Mouse (Mus musculus) heart, embryonic 16.5 days (tissue): ENCODE data around the gene Nt5e. TPM values are rescaled to one million over a fixed set of nuclear protein-coding genes. Genes with fewer than 3 reads are reported as not detected.
A peak's percentile ranks its signal among the peaks of the same experiment; 100 is the strongest.

Source experiments
- ATAC-seq: fragments of 200-750 bp; cut with Nextera tagmentation; replicated peaks from 2 replicates; pipeline ENCODE4 v1.8.0; 2017; ENCODE audit warnings: moderate number of reproducible peaks; ENCODE audit not compliant: insufficient read depth, low FRiP score; ENCODE audit errors: extremely low read depth
- H3K27ac ChIP-seq: fragments of 300-500 bp; sonication (generic); 2 replicates; pipeline ENCODE4 v1.5.1; 2014; ENCODE audit warnings: mild to moderate bottlenecking, low read length, control low read depth, moderate library complexity
- H3K27me3 ChIP-seq: fragments of 300-500 bp; sonication (generic); 2 replicates; pipeline ENCODE4 v1.6.1; 2014; ENCODE audit warnings: low read length, mixed read lengths; ENCODE audit not compliant: control insufficient read depth, insufficient read depth
- H3K36me3 ChIP-seq: fragments of 300-500 bp; sonication (generic); 2 replicates; pipeline ENCODE4 v1.6.1; 2014; ENCODE audit not compliant: control insufficient read depth, insufficient read depth
- H3K4me1 ChIP-seq: fragments of 300-500 bp; sonication (generic); 2 replicates; pipeline ENCODE4 v1.6.1; 2014; ENCODE audit warnings: low read length, mixed read lengths; ENCODE audit not compliant: control insufficient read depth, insufficient read depth
- H3K4me2 ChIP-seq: fragments of 300-500 bp; sonication (generic); 2 replicates; pipeline ENCODE4 v1.6.1; 2014; ENCODE audit warnings: low read depth, mild to moderate bottlenecking, control low read depth, low read length
- H3K4me3 ChIP-seq: fragments of 300-500 bp; sonication (generic); 2 replicates; pipeline ENCODE4 v1.5.1; 2014; ENCODE audit warnings: mild to moderate bottlenecking, control low read depth, low read length
- H3K9ac ChIP-seq: fragments of 300-500 bp; sonication (generic); 2 replicates; pipeline ENCODE4 v1.6.1; 2014; ENCODE audit warnings: low read length, control low read depth
- H3K9me3 ChIP-seq: fragments of 300-500 bp; sonication (generic); replicated peaks from 2 replicates; pipeline ENCODE4 v1.6.1; 2016; ENCODE audit warnings: low read length; ENCODE audit not compliant: control insufficient read depth
- WGBS: fragments of 180-500 bp; shearing (Covaris S2); extraction: QIAGEN DNeasy Blood & Tissue Kit; methylation state at CpG from one replicate; pipeline ENCODE4 v1.1.7; 2014; 5-methylcytosine and 5-hydroxymethylcytosine counted together
- polyA plus RNA-seq: library from polyadenylated mRNA; unstranded; fragments of >200 nt; fragmentation: Nextera tagmentation; extraction: Ambion mirVana; gene quantifications from 2 replicates; pipeline ENCODE4 v1.2.1, GENCODE M21; 2015

Nt5e gene
- polyA plus RNA-seq, 1 experiment from 2014 or later, result 5.8 TPM

DNA sequence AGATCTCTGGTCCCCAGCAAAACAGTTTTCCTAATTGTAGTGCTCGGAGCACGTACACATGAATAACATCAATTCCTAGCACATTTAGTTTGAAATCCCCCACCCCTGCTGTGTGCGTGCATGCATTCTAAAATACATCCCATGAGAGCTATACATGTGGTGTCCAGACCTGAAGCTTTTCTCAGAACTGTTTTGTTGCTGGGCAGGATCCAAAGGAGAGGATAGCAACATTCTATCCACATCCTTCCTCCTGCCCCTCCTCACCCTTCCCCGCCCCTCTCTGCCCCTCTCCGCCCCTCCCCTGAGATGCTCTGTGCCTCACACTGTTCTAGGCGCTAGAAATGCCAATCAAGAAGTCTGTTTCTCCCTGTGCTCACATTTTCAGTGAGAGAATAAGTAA is 25.7 kb downstream of the Nt5e start:
- H3K4me3 ChIP-seq, result no peak overlapping the region
- H3K9me3 ChIP-seq, result no peaks in the 10 kb centered on the region
- no peak overlapping the region for H3K4me2 ChIP-seq
- H3K4me1 ChIP-seq, result peaks cover 3% of the 10 kb centered on the region; the same call in 1 of the 2 replicates
- no peak for ATAC-seq
- H3K9ac ChIP-seq, result no peak overlapping the region
- H3K27ac ChIP-seq, result no peak overlapping the region
- WGBS, result 72% methylated on average over 6 of the region's 6 CpGs
- H3K27me3 ChIP-seq, result no peaks in the 10 kb centered on the region
- no peaks in the 10 kb centered on the region for H3K36me3 ChIP-seq

DNA sequence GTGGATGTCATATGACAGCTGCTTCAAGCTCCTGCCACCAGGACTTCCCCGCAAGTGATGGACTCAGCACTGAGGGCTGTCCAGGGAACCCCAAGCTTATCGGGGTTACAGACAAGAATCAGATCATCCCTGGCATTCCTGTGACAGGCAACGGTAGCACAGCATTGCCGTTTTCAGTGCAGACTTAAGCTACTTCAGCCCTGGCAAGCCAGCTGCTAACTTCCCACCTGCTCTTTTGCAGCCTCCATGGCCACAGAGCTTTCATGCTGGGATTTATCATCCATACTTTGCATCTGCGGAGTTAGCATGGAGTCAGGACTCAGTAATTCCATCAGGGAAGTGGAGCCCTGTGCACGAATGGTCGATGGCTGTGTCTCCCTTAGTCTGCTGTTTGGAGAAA is 26.5 kb downstream of the Nt5e start:
- no peaks in the 10 kb centered on the region for H3K9me3 ChIP-seq
- no peak for ATAC-seq
- H3K36me3 ChIP-seq, result no peaks in the 10 kb centered on the region
- no peak overlapping the region for H3K27ac ChIP-seq
- no peak overlapping the region for H3K4me3 ChIP-seq
- no peaks in the 10 kb centered on the region for H3K27me3 ChIP-seq
- WGBS, result 84% methylated on average over 7 of the region's 7 CpGs
- H3K4me2 ChIP-seq, result no peak overlapping the region
- H3K9ac ChIP-seq, result no peak overlapping the region
- H3K4me1 ChIP-seq, result peaks cover 3% of the 10 kb centered on the region; the same call in 1 of the 2 replicates

DNA sequence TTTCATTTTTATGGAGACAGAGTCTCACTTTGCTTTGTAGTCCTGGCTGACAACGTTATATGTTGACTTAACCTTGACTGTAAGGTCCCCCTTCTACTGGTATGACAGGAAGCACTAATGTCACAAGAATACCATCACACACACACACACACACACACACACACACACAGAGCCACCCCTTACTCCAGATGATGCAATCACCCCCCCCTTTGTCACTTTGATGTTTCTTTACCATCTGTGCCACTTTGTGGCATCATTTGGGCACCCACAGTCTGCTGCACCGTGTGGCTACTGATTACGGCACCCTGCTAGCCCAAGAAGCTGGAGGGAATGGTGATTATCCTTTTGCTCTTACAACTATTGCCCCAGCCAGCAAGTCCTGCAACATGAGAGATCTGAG is 30.2 kb downstream of the Nt5e start:
- H3K27me3 ChIP-seq, result no peaks in the 10 kb centered on the region
- no peak overlapping the region for H3K9ac ChIP-seq
- no peak overlapping the region for H3K4me3 ChIP-seq
- H3K27ac ChIP-seq, result no peak overlapping the region
- peaks cover 11% of the 10 kb centered on the region for H3K4me1 ChIP-seq
- no peaks in the 10 kb centered on the region for H3K9me3 ChIP-seq
- H3K4me2 ChIP-seq, result no peak overlapping the region
- WGBS, result 66% methylated on average over 3 of the region's 3 CpGs
- ATAC-seq, result no peak
- no peaks in the 10 kb centered on the region for H3K36me3 ChIP-seq

DNA sequence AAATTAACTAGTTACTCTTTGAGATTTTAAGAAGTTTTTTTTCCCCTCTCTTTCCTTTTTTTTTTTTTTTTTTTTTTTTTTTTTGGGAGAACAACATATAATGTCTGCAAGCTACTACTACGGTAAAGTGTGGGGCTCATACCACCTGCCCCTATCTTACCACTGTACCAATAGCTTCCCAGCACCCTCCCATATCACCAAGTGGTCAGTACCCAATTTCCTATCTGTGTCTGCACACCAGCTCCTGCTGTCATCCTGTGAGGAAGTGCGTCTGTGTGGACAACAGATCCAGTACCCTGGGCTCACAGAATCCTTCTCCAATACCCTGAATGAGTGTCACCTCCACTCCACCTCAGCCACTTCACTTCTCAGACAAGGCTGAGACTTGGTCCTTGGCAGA is 32.1 kb downstream of the Nt5e start:
- H3K4me1 ChIP-seq, result peaks cover 23% of the 10 kb centered on the region
- H3K9me3 ChIP-seq, result no peaks in the 10 kb centered on the region
- no peak for ATAC-seq
- no peak overlapping the region for H3K9ac ChIP-seq
- no peaks in the 10 kb centered on the region for H3K27me3 ChIP-seq
- no peaks in the 10 kb centered on the region for H3K36me3 ChIP-seq
- no peak overlapping the region for H3K4me3 ChIP-seq
- H3K27ac ChIP-seq, result no peak overlapping the region
- WGBS, result 46% methylated on average over 2 of the region's 2 CpGs
- H3K4me2 ChIP-seq, result no peak overlapping the region

DNA sequence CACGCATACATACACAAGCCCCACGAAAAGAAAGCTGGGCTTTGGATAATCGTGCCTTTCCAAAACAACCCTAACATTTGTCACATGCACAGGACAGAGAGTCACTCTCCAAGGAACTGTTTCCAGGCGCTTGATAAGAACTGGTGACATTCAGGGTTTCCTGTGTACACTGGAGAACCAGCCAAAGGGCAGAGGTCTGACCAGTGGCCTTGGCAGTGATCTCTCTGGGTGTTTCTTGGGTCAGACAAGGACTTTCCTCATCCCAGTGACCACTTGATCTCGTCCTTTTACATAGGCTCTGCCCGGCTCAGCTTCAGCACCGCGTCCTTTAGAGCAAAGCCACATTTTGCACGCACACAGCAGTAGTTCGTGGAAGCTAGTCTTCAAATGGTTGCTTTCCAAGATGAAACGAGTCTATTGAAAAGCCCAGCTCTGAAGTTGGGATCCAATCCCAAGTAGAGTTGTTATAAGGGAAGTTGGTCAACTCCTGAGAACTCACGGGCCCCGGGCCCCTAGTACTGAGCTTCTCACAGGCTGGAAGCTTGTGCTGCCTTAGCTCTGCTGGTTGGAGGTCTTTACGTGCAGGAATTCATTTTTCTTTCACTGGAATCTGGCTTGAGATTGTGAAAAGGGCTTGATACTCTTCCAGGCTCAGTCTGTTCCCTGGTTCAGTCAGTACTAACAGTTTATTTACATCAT is 34.4 kb downstream of the Nt5e start:
- Histone ChIP-seq H3K36me3 (peaks cover 10% of the 10 kb centered on the region), H3K9ac (no peak overlapping the region), H3K4me1 (peaks cover 23% of the 10 kb centered on the region), H3K4me3 (no peak overlapping the region), H3K27me3 (no peaks in the 10 kb centered on the region), H3K9me3 (no peaks in the 10 kb centered on the region), H3K27ac (peak overlapping the region; percentile 74), H3K4me2 (no peak overlapping the region)
- ATAC-seq, result peak; percentile 30; the same call in 1 of the 2 replicates
- WGBS, result 60% methylated on average over 14 of the region's 14 CpGs

DNA sequence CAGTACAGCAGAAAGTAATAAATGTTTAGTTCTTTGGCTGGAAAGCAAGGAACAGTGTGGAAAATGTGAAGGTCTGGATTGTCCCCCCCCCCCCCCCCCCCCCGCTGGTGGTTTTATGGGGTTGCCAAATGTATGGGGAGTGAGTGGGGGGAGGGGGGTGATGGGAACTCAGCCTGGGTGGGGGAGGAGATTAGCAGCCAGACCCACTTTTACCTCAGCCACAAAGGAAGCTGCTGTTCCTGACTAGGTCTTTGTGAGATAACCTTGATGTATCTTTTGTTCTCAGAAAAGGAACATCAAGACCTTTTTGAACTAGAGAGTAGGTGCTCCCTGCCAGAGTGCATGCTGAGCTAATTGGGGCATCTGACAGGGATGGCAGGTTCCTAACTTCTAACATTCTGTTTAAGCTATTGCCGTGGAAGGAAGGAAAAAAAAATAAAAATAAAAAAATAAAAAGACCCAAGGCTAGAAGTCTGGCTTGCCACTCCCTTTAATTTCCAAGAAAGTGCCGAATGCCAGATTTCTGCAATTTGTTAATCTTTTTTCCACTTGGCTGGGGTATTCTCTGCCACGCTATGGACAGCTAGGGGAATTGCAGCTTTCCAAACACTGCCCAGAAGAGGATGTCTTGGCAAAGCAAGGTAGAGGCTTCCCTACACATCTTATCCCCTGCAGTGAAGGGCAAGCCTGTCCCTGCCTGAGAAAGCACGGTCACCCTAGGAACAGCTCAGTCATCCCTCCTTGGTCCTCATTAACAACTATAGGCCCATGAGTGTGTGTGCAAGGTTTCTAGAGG is 35.3 kb downstream of the Nt5e start:
- no peak overlapping the region for H3K4me2 ChIP-seq
- H3K4me1 ChIP-seq, result peaks cover 23% of the 10 kb centered on the region
- H3K27ac ChIP-seq, result 0 out of 2 replicates have a peak overlapping the region, but pooled peaks have one; percentile 28
- WGBS, result 35% methylated on average over 4 of the region's 5 CpGs
- ATAC-seq, result 0 out of 2 replicates have a peak, but pooled peaks have one; percentile 31
- no peaks in the 10 kb centered on the region for H3K9me3 ChIP-seq
- H3K9ac ChIP-seq, result no peak overlapping the region
- H3K27me3 ChIP-seq, result no peaks in the 10 kb centered on the region
- H3K4me3 ChIP-seq, result no peak overlapping the region
- H3K36me3 ChIP-seq, result peaks cover 10% of the 10 kb centered on the region

DNA sequence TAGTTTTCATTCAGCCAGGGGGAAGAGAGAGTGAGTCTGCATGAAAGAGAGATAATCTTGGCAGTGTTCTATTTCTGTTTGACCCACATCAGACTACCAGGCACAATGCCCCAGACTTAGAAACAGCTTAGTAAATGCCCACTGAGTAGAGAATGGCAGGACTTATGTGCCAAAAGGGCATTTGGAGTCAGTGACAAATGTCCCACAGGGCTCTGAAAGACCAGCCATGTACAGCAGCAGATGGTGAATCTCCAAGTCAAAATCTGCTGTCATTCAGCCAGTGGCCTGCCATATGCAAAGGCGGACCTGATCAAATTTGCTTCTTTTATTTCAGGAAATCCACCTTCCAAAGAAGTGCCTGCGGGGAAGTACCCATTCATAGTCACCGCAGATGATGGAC is 36.1 kb downstream of the Nt5e start:
- Histone ChIP-seq H3K36me3 (peaks cover 10% of the 10 kb centered on the region), H3K4me3 (no peak overlapping the region), H3K27ac (peak overlapping the region; percentile 46; the same call in 1 of the 2 replicates), H3K4me2 (no peak overlapping the region), H3K4me1 (peaks cover 23% of the 10 kb centered on the region), H3K9ac (no peak overlapping the region), H3K27me3 (no peaks in the 10 kb centered on the region), H3K9me3 (no peaks in the 10 kb centered on the region)
- 94% methylated on average over 3 of the region's 3 CpGs for WGBS
- ATAC-seq, result no peak

DNA sequence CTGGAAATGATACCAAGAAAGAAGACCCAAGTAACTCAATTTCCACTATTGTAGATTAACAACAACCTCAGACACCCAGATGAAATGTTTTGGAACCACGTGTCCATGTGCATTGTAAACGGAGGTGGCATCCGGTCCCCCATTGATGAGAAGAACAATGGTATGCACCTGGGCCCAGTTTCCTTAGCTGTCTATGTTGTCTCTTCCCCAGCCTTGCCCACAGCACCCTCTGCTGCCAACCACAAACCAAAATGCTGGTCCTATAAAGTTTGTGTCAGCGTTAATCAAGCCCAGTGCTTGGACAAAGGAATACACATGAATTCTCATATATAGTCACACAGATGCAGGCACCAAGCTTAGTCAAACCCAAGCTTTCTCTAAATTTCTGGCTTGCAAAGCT is 39.3 kb downstream of the Nt5e start:
- H3K9ac ChIP-seq, result no peak overlapping the region
- no peaks in the 10 kb centered on the region for H3K27me3 ChIP-seq
- no peak for ATAC-seq
- peaks cover 19% of the 10 kb centered on the region for H3K4me1 ChIP-seq
- peaks cover 12% of the 10 kb centered on the region for H3K36me3 ChIP-seq
- H3K4me3 ChIP-seq, result no peak overlapping the region
- no peaks in the 10 kb centered on the region for H3K9me3 ChIP-seq
- no peak overlapping the region for H3K27ac ChIP-seq
- no peak overlapping the region for H3K4me2 ChIP-seq
- WGBS, result 74% methylated on average over 4 of the region's 4 CpGs

DNA sequence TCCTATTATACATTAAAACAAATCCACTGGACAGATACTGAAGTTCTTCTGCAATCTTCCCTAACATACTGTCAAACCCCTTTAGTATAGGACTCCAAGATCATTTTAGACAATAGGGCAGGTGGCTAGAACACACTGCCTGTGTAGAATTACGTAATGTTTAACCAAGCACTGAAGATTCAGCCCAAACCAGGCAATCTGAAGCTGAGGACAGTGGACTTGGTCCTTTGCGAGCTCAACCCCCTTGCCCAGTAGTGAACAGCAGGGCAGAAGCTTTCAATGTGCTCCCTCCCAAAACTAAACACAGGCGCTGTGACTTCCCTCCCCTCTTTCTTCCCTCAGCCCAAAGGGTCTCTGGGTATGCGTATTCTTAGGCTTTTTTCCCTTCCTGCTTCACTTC is 39.8 kb downstream of the Nt5e start:
- Histone ChIP-seq H3K27ac (no peak overlapping the region), H3K4me2 (no peak overlapping the region), H3K9ac (no peak overlapping the region), H3K36me3 (peaks cover 12% of the 10 kb centered on the region), H3K27me3 (no peaks in the 10 kb centered on the region), H3K9me3 (no peaks in the 10 kb centered on the region), H3K4me1 (peaks cover 14% of the 10 kb centered on the region), H3K4me3 (no peak overlapping the region)
- ATAC-seq, result no peak
- 87% methylated on average over 4 of the region's 4 CpGs for WGBS
